Mouse (Mus musculus): ENCODE results near the gene Rab29. TPM values are rescaled to one million over a fixed set of nuclear protein-coding genes. Genes with fewer than 3 reads are reported as not detected.

Gene Rab29
- total and polyA plus RNA-seq, 3 experiments: 23.5 to 26.3 TPM; not detected in 1

DNA sequence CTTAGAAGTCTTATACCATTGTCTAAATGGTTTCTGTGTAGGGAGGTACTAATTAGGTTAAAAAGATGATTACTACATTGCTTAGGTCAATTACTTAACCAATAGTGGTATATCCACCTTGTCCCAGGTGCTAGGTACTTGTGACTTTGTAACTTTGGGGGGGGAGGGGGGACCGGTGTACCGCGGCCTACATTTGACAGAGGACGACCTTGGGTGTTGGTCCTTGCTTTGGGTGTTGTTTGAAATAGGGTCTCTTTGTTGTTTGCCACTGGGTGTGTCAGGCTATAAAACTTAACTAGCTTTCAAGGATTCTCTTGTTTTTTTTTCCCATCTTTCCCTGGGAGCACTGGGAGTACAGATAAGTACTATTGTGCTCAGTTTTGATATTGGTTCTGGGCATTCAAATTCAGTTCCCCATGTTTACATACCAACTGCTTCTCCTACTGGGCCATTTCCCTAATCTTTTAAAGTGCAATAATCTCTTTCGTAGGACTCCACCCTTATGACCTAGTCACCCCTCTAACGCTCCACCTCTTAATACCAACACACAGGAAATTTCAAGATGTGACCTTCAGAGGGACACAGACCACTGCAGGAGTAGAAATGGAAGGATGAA is 23.1 kb downstream of the Rab29 start:
- DNase-seq (ENCODE audit: low read depth, low spot score): no peak
- H3K27ac ChIP-seq (ENCODE audit: control insufficient read depth, low read depth, low read length): no peak overlapping the region
- no peak overlapping the region for H3K9ac ChIP-seq (ENCODE audit: control insufficient read depth, low read depth, low read length, poor library complexity, severe bottlenecking)

DNA sequence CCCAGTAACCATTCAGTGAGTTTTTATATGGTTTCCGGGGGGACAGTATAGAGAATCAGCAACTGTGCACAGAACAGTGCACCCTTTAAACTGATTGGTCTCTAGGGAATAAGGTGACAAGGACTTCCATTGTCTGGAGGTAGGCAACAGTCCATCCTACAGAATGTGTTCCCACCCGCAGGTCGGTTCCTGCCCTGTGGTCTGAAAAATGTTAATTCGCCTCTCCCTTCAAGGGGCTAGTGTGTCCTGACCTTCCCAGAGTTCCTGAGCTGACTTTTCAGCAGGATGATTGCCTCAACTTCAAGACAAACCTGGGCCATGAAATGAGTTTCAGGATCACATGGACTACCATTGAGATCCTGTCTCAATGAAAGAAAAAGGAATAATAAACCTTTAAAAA is 24.4 kb downstream of the Rab29 start:
- no peak overlapping the region for H3K27ac ChIP-seq (ENCODE audit: control insufficient read depth, low read depth, low read length)
- no peaks in the 10 kb centered on the region for H3K9me3 ChIP-seq (replicated peaks; ENCODE audit: insufficient read depth, low read length)
- no peak overlapping the region for H3K9ac ChIP-seq (ENCODE audit: control insufficient read depth, low read depth, low read length, poor library complexity, severe bottlenecking)
- H3K4me3 ChIP-seq (ENCODE audit: control insufficient read depth in 1 of 2, insufficient read depth in 1 of 2, low read depth in 2 of 2, low read length in 2 of 2): no peak overlapping the region
- DNase-seq (ENCODE audit: low read depth, low spot score): no peak
- peaks cover 6 to 13% of the 10 kb centered on the region in 2 experiments for H3K27me3 ChIP-seq (ENCODE audit: control insufficient read depth in 1 of 2, insufficient read depth in 2 of 2, low read length in 2 of 2)
- peaks cover 2 to 8% of the 10 kb centered on the region in 2 experiments; a peak in 3 of 4 replicates for H3K4me1 ChIP-seq (ENCODE audit: control insufficient read depth in 1 of 2, insufficient read depth in 2 of 2, low read length in 2 of 2)
- TF ChIP-seq ZKSCAN1 (IDR thresholded peaks at IDR 0.05; ENCODE audit: low read depth, low read length) (no peak), TAL1 (IDR thresholded peaks at IDR 0.05; ENCODE audit: low read length) (no peak), SMC3 (IDR thresholded peaks at IDR 0.05; ENCODE audit: low read depth, low read length) (no peak), UBTF (IDR thresholded peaks at IDR 0.05; ENCODE audit: borderline replicate concordance, insufficient read depth, low read depth, low read length) (no peak), BHLHE40 (IDR thresholded peaks at IDR 0.05; ENCODE audit: borderline replicate concordance, low read depth, low read length) (no peak), RAD21 (IDR thresholded peaks at IDR 0.05; ENCODE audit: low read depth, low read length) (no peak), ETS1 (IDR thresholded peaks at IDR 0.05; ENCODE audit: low read depth, low read length) (no peak), MXI1 (IDR thresholded peaks at IDR 0.05; ENCODE audit: low read depth, low read length) (no peak), GABPA (IDR thresholded peaks at IDR 0.05; ENCODE audit: low read depth, low read length) (no peak), USF1 (IDR thresholded peaks at IDR 0.05; ENCODE audit: low read depth, low read length) (no peak)
- H3K79me2 ChIP-seq (ENCODE audit: control insufficient read depth, insufficient read depth, low read length, poor library complexity): no peaks in the 10 kb centered on the region
- H3K36me3 ChIP-seq (ENCODE audit: control insufficient read depth in 1 of 2, insufficient read depth in 2 of 2, low read length in 2 of 2): no peaks in the 10 kb centered on the region

More for the DNA sequence above, 23.1 kb downstream of the Rab29 start:
- no peak for TF ChIP-seq ELF1 (IDR thresholded peaks at IDR 0.05; ENCODE audit: low read depth, low read length)
- TF ChIP-seq RCOR1 (IDR thresholded peaks at IDR 0.05; ENCODE audit: low read depth, low read length): no peak
- TF ChIP-seq TCF12 (IDR thresholded peaks at IDR 0.05; ENCODE audit: low read depth, low read length): no peak
- TF ChIP-seq GATA1 (IDR thresholded peaks at IDR 0.05; ENCODE audit: low read depth, low read length): no peak
- TF ChIP-seq ZKSCAN1 (IDR thresholded peaks at IDR 0.05; ENCODE audit: low read depth, low read length): no peak
- no peak for TF ChIP-seq MAZ (IDR thresholded peaks at IDR 0.05; ENCODE audit: low read depth, low read length)
- TF ChIP-seq SMC3 (IDR thresholded peaks at IDR 0.05; ENCODE audit: low read depth, low read length): no peak
- no peak for TF ChIP-seq CHD2 (IDR thresholded peaks at IDR 0.05; ENCODE audit: low read length)
- TF ChIP-seq POLR2AphosphoS5 (IDR thresholded peaks at IDR 0.05; ENCODE audit: borderline replicate concordance, low read depth, low read length): no peak
- H3K4me3 ChIP-seq (ENCODE audit: control insufficient read depth in 1 of 2, insufficient read depth in 1 of 2, low read depth in 2 of 2, low read length in 2 of 2): no peak overlapping the region
- no peaks in the 10 kb centered on the region for H3K36me3 ChIP-seq (ENCODE audit: control insufficient read depth in 1 of 2, insufficient read depth in 2 of 2, low read length in 2 of 2)
- no peaks in the 10 kb centered on the region for H3K79me2 ChIP-seq (ENCODE audit: control insufficient read depth, insufficient read depth, low read length, poor library complexity)
- peaks cover 4 to 13% of the 10 kb centered on the region in 2 experiments for H3K27me3 ChIP-seq (ENCODE audit: control insufficient read depth in 1 of 2, insufficient read depth in 2 of 2, low read length in 2 of 2)
- H3K4me1 ChIP-seq (ENCODE audit: control insufficient read depth in 1 of 2, insufficient read depth in 2 of 2, low read length in 2 of 2): peaks cover 2 to 8% of the 10 kb centered on the region in 2 experiments; a peak in 3 of 4 replicates
- H3K9me3 ChIP-seq (replicated peaks; ENCODE audit: insufficient read depth, low read length): no peaks in the 10 kb centered on the region
